Mouse (Mus musculus) thymus, adult 2 months (tissue): ENCODE results near the gene Rbms3.

ENCODE experiments used
- CTCF ChIP-seq: fragments of 200-500 bp; IDR thresholded peaks from 2 replicates; pipeline ENCODE4 v1.5.1; 2012; ENCODE audit warnings: mild to moderate bottlenecking, control low read depth, low read length, moderate library complexity, borderline replicate concordance; ENCODE audit not compliant: control insufficient read depth, poor library complexity, insufficient read depth; ENCODE audit errors: extremely low read depth
- POLR2A ChIP-seq: fragments of 200-500 bp; IDR thresholded peaks from 2 replicates; pipeline ENCODE4 v1.6.1; 2012; ENCODE audit warnings: mild to moderate bottlenecking, low read length, control low read depth, moderate library complexity; ENCODE audit not compliant: control insufficient read depth, poor library complexity, insufficient read depth; ENCODE audit errors: extremely low read depth

DNA sequence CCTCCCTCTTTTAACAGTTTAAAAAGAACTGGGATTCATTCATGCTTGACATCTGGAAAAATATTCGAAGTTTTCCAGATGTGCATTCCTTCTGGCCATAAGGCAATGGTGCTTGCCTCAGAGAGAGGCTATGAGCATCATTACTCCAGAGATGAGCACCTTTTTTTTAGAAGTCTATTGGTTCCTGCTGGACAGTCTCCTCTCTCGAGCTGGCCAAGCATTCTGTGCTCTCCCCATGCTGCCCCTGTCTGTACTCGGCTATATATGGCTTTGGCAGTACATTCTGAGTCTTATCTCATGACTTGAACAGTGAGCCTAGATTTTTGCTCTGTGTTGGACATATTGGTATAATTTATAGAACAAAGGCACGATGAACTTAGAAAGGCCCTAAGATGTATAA, 952.6 kb downstream of the Rbms3 start:
- no peak for TF ChIP-seq CTCF
- TF ChIP-seq POLR2A = no peak
